Mouse (Mus musculus) spleen, adult 2 months (tissue): ENCODE measurements around the gene Gas2. TPM values are rescaled to one million over a fixed set of nuclear protein-coding genes. Genes with fewer than 3 reads are reported as not detected.

Experiments used
- DNase-seq, 2 experiments: peaks; one replicate each; pipeline versions ENCODE4 v3.0.0 to v3.0.0-alpha.2; 2012 to 2021; ENCODE audit warnings: low spot score in 2 of 2, low read depth in 1 of 2
- H3K27ac ChIP-seq: fragments of 200-500 bp; 2 replicates; pipeline ENCODE4 v1.5.1; 2012; ENCODE audit warnings: low read length, inconsistent platforms; ENCODE audit not compliant: insufficient read depth
- H3K27me3 ChIP-seq: fragments of 200-500 bp; 2 replicates; pipeline ENCODE4 v1.6.1; 2012; ENCODE audit warnings: mild to moderate bottlenecking, moderate library complexity, low read length, inconsistent platforms; ENCODE audit not compliant: control insufficient read depth, insufficient read depth
- H3K36me3 ChIP-seq: fragments of 200-500 bp; 2 replicates; pipeline ENCODE4 v1.6.1; 2012; ENCODE audit warnings: mild to moderate bottlenecking, low read length, inconsistent platforms; ENCODE audit not compliant: control insufficient read depth, insufficient read depth
- H3K4me1 ChIP-seq: fragments of 200-500 bp; 2 replicates; pipeline ENCODE4 v1.6.1; 2011; ENCODE audit warnings: inconsistent platforms; ENCODE audit not compliant: control insufficient read depth, insufficient read depth, insufficient read length
- H3K4me3 ChIP-seq: fragments of 200-500 bp; 2 replicates; pipeline ENCODE4 v1.5.1; 2011; ENCODE audit warnings: mild to moderate bottlenecking, inconsistent platforms; ENCODE audit not compliant: insufficient read depth, insufficient read length; ENCODE audit errors: extremely low read depth
- CTCF ChIP-seq: fragments of 200-500 bp; IDR thresholded peaks from 2 replicates; pipeline ENCODE4 v1.5.1; 2011; ENCODE audit warnings: mild to moderate bottlenecking, inconsistent platforms; ENCODE audit not compliant: insufficient read depth, insufficient read length, insufficient replicate concordance; ENCODE audit errors: extremely low read depth
- POLR2A ChIP-seq: fragments of 200-500 bp; IDR thresholded peaks from 2 replicates; pipeline ENCODE4 v1.6.1; 2011; ENCODE audit warnings: low read depth, low read length, inconsistent platforms
- WGBS: fragments of 180-500 bp; shearing (Covaris S2); methylation state at CpG from one replicate; pipeline ENCODE4 v1.1.7; 2018; 5-methylcytosine and 5-hydroxymethylcytosine counted together
- polyA plus RNA-seq: library from polyadenylated mRNA; depleted of rRNA; stranded (reverse); fragments of >200 nt; gene quantifications from 2 replicates; pipeline ENCODE4 v1.2.3, GENCODE M21; 2012

The Gas2 gene
- polyA plus RNA-seq, 1 experiment = 0.69 TPM

DNA sequence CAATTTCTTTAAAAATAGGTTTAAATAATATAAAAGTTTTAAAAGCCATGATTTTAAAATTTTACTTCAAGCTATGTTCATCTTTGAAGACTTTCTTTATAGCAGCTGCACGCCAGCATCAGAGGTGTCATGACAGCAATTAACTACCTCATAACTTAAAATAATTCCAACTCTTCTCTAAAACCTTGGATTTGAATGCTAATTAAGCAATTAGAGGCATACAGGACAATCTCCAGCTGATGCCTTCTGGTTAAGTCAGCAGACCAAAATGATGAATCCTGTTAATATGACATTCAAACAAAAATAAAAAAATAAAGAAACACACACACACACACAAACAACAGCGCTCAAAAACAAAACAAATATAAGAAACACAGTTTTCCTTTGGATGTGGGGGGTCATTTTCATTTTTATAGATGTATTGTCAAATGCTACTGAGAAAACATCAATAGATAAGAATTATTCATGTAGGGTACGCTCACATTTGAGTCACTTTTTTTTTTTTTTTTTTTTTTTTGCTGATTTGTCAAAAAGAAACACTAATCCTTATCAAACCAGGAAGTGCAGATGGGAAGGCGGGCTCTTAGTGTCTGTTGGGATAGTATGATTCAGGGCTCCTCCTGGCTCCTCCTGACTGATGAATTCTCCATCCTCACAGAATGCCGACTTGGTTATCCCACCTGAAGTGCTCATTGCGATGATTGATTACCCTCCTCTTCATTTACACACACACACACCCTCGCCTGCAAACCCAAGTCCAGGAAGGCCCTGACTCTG, 38.1 kb upstream of the Gas2 start:
- no peak for DNase-seq
- TF ChIP-seq CTCF = no peak
- no peak for TF ChIP-seq POLR2A
- no peak overlapping the region for H3K27ac ChIP-seq
- H3K4me3 ChIP-seq = no peak overlapping the region
- no peaks in the 10 kb centered on the region for H3K4me1 ChIP-seq
- H3K36me3 ChIP-seq = no peaks in the 10 kb centered on the region
- H3K27me3 ChIP-seq = no peaks in the 10 kb centered on the region
- WGBS = 77% methylated on average over 7 of the region's 7 CpGs

GRCm38 (mm10) chr7:51831917-51832316, 29.9 kb upstream of the Gas2 start:
- Histone ChIP-seq H3K4me1 (no peaks in the 10 kb centered on the region), H3K4me3 (no peak overlapping the region), H3K27me3 (no peaks in the 10 kb centered on the region), H3K36me3 (no peaks in the 10 kb centered on the region), H3K27ac (no peak overlapping the region)
- WGBS = 80% methylated on average over 7 of the region's 7 CpGs
- TF ChIP-seq POLR2A (no peak), CTCF (no peak)
- no peak for DNase-seq

GRCm38 (mm10) chr7:51840515-51840914, 21.3 kb upstream of the Gas2 start:
- no peak for TF ChIP-seq CTCF
- no peak for TF ChIP-seq POLR2A
- no peak overlapping the region for H3K4me3 ChIP-seq
- DNase-seq = no peak
- no peaks in the 10 kb centered on the region for H3K36me3 ChIP-seq
- H3K27ac ChIP-seq = no peak overlapping the region
- H3K27me3 ChIP-seq = no peaks in the 10 kb centered on the region
- WGBS = 82% methylated on average over 7 of the region's 7 CpGs
- no peaks in the 10 kb centered on the region for H3K4me1 ChIP-seq

DNA sequence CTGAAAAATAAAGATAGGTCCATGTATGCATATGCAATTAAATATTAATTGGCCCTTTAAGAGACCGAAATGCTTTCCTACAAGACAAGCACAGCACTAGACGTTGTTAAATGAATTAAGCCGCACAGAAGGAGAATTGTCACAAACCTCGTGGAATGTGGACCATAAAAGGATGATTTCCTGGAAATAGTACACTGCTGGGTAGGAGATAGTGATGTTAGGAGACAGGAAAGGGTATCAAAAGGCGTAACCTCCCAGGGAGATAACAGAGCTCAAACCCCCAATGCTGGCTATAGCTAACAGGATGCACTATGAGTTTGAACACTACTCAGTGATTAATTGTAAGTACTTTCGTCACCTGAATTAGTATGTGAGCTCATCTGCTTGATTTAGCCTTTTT, 10.9 kb upstream of the Gas2 start:
- DNase-seq = no peak
- no peaks in the 10 kb centered on the region for H3K27me3 ChIP-seq
- no peaks in the 10 kb centered on the region for H3K4me1 ChIP-seq
- no peak overlapping the region for H3K27ac ChIP-seq
- H3K4me3 ChIP-seq = no peak overlapping the region
- WGBS = 90% methylated on average over 6 of the region's 6 CpGs
- H3K36me3 ChIP-seq = no peaks in the 10 kb centered on the region; the same call in none of the 2 replicates
- TF ChIP-seq CTCF = no peak
- no peak for TF ChIP-seq POLR2A

GRCm38 (mm10) chr7:51851890-51852507, 9.8 kb upstream of the Gas2 start:
- DNase-seq = no peak
- Histone ChIP-seq H3K4me3 (no peak overlapping the region), H3K36me3 (no peaks in the 10 kb centered on the region; the same call in none of the 2 replicates), H3K4me1 (no peaks in the 10 kb centered on the region), H3K27me3 (no peaks in the 10 kb centered on the region), H3K27ac (no peak overlapping the region)
- TF ChIP-seq POLR2A (no peak), CTCF (no peak)
- WGBS = 94% methylated on average over 5 of the region's 5 CpGs

DNA sequence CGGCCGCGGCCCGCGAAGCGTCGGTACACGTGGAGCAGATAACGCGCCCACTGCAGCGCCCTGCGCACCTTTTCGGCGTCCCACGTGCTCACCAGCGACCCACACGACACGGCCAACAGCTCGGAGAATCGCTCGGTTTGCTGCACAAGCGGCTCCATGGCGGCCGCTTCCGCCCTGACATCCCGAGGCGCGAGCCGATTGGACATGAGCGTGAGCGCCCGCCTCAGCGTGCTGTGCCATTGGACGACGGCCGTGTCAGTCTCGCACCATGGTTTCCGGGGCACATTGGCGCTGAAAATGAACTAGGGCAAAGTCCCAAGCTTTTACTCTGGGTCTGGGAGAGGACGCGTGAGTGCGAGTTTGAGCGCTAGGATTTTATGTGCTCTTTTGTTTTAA, 280 bp downstream of the Gas2 start, which contains the start of gene Fancf:
Fancf (minus strand) TSS at position 171 of the 396 bp plus-strand sequence.
- Histone ChIP-seq H3K27ac (peak within 1 kb of the TSS; percentile 86), H3K4me1 (peaks cover 7% of the 10 kb centered on the region), H3K4me3 (peak within 1 kb of the TSS; percentile 83), H3K36me3 (no peaks in the 10 kb centered on the region), H3K27me3 (no peaks in the 10 kb centered on the region)
- no peak for TF ChIP-seq CTCF
- TF ChIP-seq POLR2A = peak; percentile 58
- WGBS = under 1% methylated on average over 43 of the region's 43 CpGs
- DNase-seq = peak; percentile 90 to 94

- Histone ChIP-seq H3K4me3 (no peak overlapping the region), H3K27ac (no peak overlapping the region), H3K4me1 (peaks cover 7% of the 10 kb centered on the region), H3K36me3 (no peaks in the 10 kb centered on the region), H3K27me3 (no peaks in the 10 kb centered on the region)
- no peak for DNase-seq
- TF ChIP-seq CTCF (no peak), POLR2A (no peak)
- 74% methylated on average over 3 of the region's 3 CpGs for WGBS
These were observed 1.0 kb downstream of the Gas2 start for GRCm38 (mm10) chr7:51862842-51863241.
